Mouse (Mus musculus) erythroblast, embryonic 14.5 days (primary cell): ENCODE measurements around the gene Nfatc2.

Experiments
- GATA1 ChIP-seq: IDR thresholded peaks from 2 replicates; pipeline ENCODE4 v1.6.1; 2012; ENCODE audit warnings: low read length, inconsistent platforms, mixed read lengths
- TAL1 ChIP-seq: IDR thresholded peaks from 3 replicates; pipeline ENCODE4 v1.6.1; 2012; ENCODE audit warnings: low read length, inconsistent platforms, mixed read lengths

DNA sequence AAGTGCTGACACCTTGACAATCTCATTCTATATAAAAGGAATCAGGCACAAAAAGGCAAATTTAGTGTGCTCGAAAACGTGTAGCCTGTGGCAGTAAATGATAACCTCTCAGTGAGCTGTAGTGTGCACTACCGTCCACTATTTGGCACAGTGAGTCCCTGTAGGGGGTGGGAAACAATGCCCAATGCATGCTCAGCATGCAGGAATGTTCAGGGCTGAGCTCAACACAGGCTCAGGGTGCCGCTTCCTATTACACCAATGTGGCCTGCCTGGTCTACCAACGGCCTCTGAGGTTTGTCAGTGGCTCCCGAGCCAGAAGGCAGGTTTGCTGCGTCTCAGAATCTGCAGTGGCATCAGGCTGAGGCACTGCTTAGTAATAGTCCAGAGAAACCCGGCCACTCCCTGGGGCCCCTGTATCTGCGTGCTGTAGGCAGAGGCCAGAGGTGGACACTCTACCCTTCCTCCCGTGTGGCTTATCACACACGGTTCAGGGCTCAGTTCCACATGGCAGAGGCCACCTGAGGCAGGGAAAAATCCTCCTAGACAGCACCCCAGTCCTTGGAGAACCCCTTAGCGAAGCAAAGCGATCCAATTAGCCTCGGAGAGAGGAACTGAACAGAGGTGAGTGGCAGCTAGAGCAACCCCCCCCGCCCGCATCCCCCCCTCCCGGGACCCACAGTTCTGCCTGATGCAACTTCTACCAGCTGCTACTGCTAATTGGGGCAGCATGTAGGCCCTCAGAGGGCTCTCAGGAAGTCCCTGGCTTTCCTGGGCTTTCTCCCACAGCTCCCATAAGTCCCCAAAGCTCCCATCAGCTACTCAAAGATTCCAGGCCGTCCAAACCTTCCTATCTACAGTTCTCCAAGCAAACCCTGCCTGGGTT is 74.7 kb downstream of the Nfatc2 start:
- TF ChIP-seq GATA1 = no peak
- TF ChIP-seq TAL1 = no peak
